Mouse (Mus musculus): ENCODE results near the gene Dagla.

DNA sequence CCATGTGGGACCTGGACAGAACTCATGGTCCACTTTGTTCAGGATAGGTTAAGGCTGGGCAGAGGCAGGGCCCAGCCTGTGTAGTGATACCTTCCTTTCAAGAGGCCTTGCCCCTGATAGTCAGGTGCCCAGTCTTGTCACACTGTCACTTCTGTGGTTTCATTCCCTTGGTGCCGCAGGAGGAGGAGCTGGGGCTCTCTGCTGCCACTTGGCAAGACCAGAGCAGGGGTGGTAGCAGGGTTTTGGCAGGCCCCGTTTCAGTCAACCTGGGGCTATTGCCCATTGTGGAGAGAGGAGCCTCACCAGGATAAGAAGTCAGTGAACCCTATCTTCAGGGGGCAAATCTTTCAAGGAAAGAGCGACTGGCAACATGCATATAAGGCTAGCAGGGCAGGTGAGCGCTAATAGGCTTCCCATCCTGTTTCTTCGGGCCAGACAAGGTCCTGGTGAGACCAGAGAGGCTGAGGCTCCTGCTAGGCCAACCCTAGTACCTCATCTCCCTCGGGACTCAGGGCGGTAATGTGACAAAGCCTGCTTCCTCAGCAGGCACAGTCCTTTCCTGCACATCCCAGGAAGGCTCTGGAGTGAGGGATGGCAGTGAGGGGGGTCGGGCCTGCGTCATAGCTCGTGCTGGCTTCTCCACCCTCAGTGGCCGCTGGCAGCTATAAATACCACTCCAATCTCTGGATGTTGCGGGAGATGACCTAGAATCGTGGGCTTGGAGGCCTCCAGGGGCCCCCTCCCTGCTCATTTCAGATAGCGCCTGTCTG lies 23.7 kb downstream of the Dagla start:
- no peak for TF ChIP-seq CTCF (IDR thresholded peaks at IDR 0.05; ENCODE audit: low read depth, low read length)
- TF ChIP-seq GATA2 (IDR thresholded peaks at IDR 0.05; ENCODE audit: borderline replicate concordance, low read depth, low read length) = no peak

Measured in G1E (cell line).